Mouse (Mus musculus) thymus, adult 2 months (tissue): ENCODE data around the gene Rmnd5a.

Experiments used
- CTCF ChIP-seq: fragments of 200-500 bp; IDR thresholded peaks from 2 replicates; pipeline ENCODE4 v1.5.1; 2012; ENCODE audit warnings: mild to moderate bottlenecking, control low read depth, low read length, moderate library complexity, borderline replicate concordance; ENCODE audit not compliant: control insufficient read depth, poor library complexity, insufficient read depth; ENCODE audit errors: extremely low read depth
- POLR2A ChIP-seq: fragments of 200-500 bp; IDR thresholded peaks from 2 replicates; pipeline ENCODE4 v1.6.1; 2012; ENCODE audit warnings: mild to moderate bottlenecking, low read length, control low read depth, moderate library complexity; ENCODE audit not compliant: control insufficient read depth, poor library complexity, insufficient read depth; ENCODE audit errors: extremely low read depth

DNA sequence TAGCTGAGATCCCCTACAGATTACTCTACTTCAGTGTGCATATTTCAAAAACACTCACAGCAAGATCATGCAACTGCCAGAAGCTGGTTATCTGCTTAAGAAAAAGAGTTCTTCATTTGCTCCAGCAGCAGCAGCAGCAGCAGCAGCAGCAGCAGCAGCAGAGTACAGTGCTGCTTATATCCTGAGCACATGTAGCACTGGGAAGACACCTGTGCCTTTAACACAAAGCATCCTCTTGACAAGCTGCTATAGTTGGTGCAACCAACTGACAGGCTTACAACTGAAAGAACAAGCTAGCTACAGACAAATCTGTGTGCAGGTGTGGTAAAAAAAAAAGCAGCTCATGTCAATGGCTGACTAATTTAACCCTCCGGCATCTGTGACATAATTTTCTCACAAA is 44.4 kb downstream of the Rmnd5a start:
- TF ChIP-seq CTCF = no peak
- no peak for TF ChIP-seq POLR2A
